Mouse (Mus musculus) bone marrow macrophage, adult 2 months (primary cell): Measurements from ENCODE around the gene Slc36a1.

Experiments
- CTCF ChIP-seq: IDR thresholded peaks from 2 replicates; pipeline ENCODE4 v1.5.1; 2012; ENCODE audit warnings: low read depth, mild to moderate bottlenecking, low read length, moderate library complexity
- POLR2A ChIP-seq: IDR thresholded peaks from 2 replicates; pipeline ENCODE4 v1.6.1; 2012; ENCODE audit warnings: mild to moderate bottlenecking, low read depth, low read length, borderline replicate concordance

DNA sequence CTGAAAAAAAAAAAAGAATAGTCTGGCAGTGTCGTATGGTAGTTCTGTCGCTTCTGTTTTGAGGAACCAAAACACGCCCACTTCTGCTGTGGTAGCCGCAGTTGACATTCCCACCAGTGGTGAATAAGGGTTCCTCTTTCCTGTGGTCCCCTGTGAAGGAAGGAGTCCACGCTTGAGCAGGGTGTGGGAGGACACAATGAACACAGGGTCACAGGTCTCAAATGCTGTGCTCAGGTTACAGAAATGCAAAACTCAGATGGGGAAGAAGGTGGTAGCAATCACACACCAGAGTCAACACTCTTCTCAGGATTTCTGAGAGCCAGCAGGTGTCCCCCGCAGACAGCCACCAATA, 49.1 kb upstream of the Slc36a1 start:
- TF ChIP-seq POLR2A (no peak), CTCF (no peak)
